Mouse (Mus musculus) kidney, embryonic 16.5 days (tissue): ENCODE measurements around the gene Gpr160. TPM values are rescaled to one million over a fixed set of nuclear protein-coding genes. Genes with fewer than 3 reads are reported as not detected.

Experiments
- ATAC-seq: fragments of 200-750 bp; cut with Nextera tagmentation; 2 replicates; pipeline ENCODE4 v1.8.0; 2017; ENCODE audit warnings: moderate TSS enrichment; ENCODE audit not compliant: low FRiP score, low TSS enrichment
- H3K27ac ChIP-seq: fragments of 300-500 bp; sonication (generic); 2 replicates; pipeline ENCODE4 v1.5.1; 2014; ENCODE audit warnings: low read length
- H3K27me3 ChIP-seq: fragments of 300-500 bp; sonication (generic); 2 replicates; pipeline ENCODE4 v1.6.1; 2014; ENCODE audit warnings: low read length, control low read depth, mixed read lengths; ENCODE audit not compliant: insufficient read depth
- H3K36me3 ChIP-seq: fragments of 300-500 bp; sonication (generic); 2 replicates; pipeline ENCODE4 v1.6.1; 2014; ENCODE audit warnings: low read length, control low read depth, mixed read lengths; ENCODE audit not compliant: insufficient read depth
- H3K4me1 ChIP-seq: fragments of 300-500 bp; sonication (generic); 2 replicates; pipeline ENCODE4 v1.6.1; 2014; ENCODE audit warnings: low read length, control low read depth, mixed read lengths; ENCODE audit not compliant: insufficient read depth
- H3K4me2 ChIP-seq: fragments of 300-500 bp; sonication (generic); replicated peaks from 2 replicates; pipeline ENCODE4 v1.6.1; 2014; ENCODE audit warnings: low read depth, low read length
- H3K4me3 ChIP-seq: fragments of 300-500 bp; sonication (generic); 2 replicates; pipeline ENCODE4 v1.5.1; 2014; ENCODE audit warnings: mild to moderate bottlenecking, low read length
- H3K9ac ChIP-seq: fragments of 300-500 bp; sonication (generic); replicated peaks from 2 replicates; pipeline ENCODE4 v1.6.1; 2014; ENCODE audit warnings: low read length
- H3K9me3 ChIP-seq: fragments of 300-500 bp; sonication (generic); 2 replicates; pipeline ENCODE4 v1.6.1; 2016; ENCODE audit warnings: low read length, control low read depth
- WGBS: fragments of 180-500 bp; shearing (Covaris S2); extraction: QIAGEN DNeasy Blood & Tissue Kit; methylation state at CpG from one replicate; pipeline ENCODE4 v1.1.7; 2014; 5-methylcytosine and 5-hydroxymethylcytosine counted together
- polyA plus RNA-seq: library from polyadenylated mRNA; unstranded; fragments of >200 nt; fragmentation: Nextera tagmentation; extraction: Ambion mirVana; gene quantifications from 2 replicates; pipeline ENCODE4 v1.2.1, GENCODE M21; 2015

Gene Gpr160
- polyA plus RNA-seq = 16.9 and 17.1 TPM in 2 replicates

- H3K9me3 ChIP-seq = no peaks in the 10 kb centered on the region
- no peaks in the 10 kb centered on the region for H3K36me3 ChIP-seq
- H3K4me3 ChIP-seq = peak within 1 kb of the TSS; percentile 73
Observed at GRCm38 (mm10) chr3:30855604-30856458, at the start of gene Gpr160. Gpr160 (plus strand) TSS chr3:30855950.

DNA sequence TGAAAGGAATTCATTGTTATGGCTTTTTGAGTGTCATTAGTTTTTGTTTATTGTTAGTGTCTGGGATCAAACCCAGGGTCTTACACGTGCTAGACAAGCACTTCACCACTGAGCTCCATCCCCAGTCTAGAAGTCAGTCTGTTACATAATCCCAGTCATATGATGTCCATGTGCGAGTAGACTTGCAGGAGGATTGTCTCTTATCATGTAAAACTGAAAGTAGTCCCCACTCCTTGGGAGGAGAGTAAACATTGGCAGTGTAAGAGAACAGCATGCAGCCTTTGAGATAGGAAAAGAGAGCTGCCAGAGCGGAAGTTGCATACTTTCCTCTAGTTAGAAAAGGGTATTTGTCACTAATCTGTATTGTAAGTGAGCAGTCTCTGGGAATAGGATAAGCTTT, 42.9 kb upstream of the Gpr160 start:
- Histone ChIP-seq H3K4me1 (no peaks in the 10 kb centered on the region), H3K4me2 (no peak overlapping the region), H3K4me3 (no peak overlapping the region), H3K27me3 (no peaks in the 10 kb centered on the region), H3K9me3 (no peaks in the 10 kb centered on the region), H3K9ac (no peak overlapping the region), H3K27ac (no peak overlapping the region), H3K36me3 (peaks cover 43% of the 10 kb centered on the region)
- ATAC-seq = no peak
- 75% methylated on average over 3 of the region's 3 CpGs for WGBS

More at GRCm38 (mm10) chr3:30855604-30856458, at the start of gene Gpr160:
- peak within 1 kb of the TSS; percentile 99 for H3K4me2 ChIP-seq
- peaks cover 10% of the 10 kb centered on the region; the same call in 1 of the 2 replicates for H3K27me3 ChIP-seq
- no peaks in the 10 kb centered on the region for H3K4me1 ChIP-seq
- H3K27ac ChIP-seq = peak within 1 kb of the TSS; percentile 85
- H3K9ac ChIP-seq = peak within 1 kb of the TSS; percentile 76
- peak; percentile 94 for ATAC-seq
- under 1% methylated on average over 73 of the region's 75 CpGs for WGBS

DNA sequence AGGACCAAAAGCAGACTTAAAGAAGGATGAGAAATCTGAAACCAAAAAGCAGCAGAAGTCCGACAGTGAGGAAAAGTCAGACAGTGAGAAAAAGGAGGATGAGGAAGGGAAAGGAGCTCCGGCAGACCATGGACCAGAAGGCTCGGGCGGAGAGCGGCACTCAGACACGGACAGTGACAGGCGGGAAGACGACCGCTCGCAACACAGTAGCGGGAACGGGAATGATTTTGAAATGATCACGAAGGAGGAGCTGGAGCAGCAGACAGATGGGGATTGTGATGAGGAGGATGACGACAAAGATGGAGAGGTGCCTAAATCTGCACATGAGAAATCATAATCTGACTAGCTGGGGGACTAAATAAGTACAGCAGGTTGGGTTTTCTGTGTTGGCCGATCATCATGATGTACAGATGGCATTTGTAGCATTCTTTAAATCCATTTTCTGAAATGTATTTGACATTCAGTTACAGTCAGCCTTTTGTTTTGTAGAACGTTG, 37.1 kb upstream of the Gpr160 start:
- 93% methylated on average over 16 of the region's 16 CpGs for WGBS

DNA sequence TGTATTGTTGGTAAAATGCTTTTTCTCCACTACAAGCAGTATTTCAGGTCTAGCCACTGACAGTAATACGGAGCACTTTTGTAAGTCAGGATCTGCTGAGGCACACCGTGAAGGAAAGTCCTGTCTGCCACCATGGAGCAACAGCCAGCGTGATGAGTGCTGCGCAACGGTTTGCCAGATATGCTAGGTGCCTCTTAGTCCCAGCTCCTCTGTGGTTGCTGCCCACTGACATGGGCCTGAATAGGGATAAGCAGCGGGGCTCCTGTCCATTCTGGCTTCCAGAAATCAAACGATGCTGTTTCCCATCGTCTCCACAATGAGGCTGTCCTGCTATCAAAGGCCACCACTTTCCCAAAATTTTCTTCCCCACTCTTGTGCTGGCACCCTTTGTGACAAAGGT, 33.6 kb upstream of the Gpr160 start:
- peaks cover 32% of the 10 kb centered on the region for H3K36me3 ChIP-seq
- H3K4me1 ChIP-seq = no peaks in the 10 kb centered on the region
- H3K27me3 ChIP-seq = no peaks in the 10 kb centered on the region
- no peaks in the 10 kb centered on the region for H3K9me3 ChIP-seq
- no peak for ATAC-seq
- H3K4me2 ChIP-seq = no peak overlapping the region
- WGBS = 90% methylated on average over 8 of the region's 8 CpGs
- H3K4me3 ChIP-seq = no peak overlapping the region
- H3K27ac ChIP-seq = no peak overlapping the region
- no peak overlapping the region for H3K9ac ChIP-seq

More for the DNA sequence above, 37.1 kb upstream of the Gpr160 start:
- no peak for ATAC-seq
- Histone ChIP-seq H3K27ac (no peak overlapping the region), H3K4me2 (no peak overlapping the region), H3K9me3 (no peaks in the 10 kb centered on the region), H3K4me3 (no peak overlapping the region), H3K9ac (no peak overlapping the region), H3K36me3 (peaks cover 46% of the 10 kb centered on the region), H3K27me3 (no peaks in the 10 kb centered on the region), H3K4me1 (no peaks in the 10 kb centered on the region)

DNA sequence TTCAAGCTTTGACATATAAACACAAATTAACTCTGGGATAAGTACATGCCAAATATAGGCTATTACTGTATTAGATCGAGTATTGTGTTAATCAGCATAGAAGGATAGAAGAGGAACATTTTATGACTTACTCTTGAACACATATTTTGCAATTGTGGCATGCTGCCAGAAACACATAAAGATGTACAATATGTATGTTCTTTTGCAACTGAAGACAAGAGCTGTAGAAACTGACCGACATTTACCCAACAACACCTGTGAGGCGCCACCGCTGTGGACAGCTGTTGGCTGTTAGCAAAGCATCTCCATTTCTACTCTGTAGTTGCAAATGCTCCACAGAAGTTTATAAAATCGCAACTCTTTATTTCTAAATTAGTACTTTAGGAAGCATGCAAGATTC, 29.7 kb upstream of the Gpr160 start:
- H3K9ac ChIP-seq = no peak overlapping the region

DNA sequence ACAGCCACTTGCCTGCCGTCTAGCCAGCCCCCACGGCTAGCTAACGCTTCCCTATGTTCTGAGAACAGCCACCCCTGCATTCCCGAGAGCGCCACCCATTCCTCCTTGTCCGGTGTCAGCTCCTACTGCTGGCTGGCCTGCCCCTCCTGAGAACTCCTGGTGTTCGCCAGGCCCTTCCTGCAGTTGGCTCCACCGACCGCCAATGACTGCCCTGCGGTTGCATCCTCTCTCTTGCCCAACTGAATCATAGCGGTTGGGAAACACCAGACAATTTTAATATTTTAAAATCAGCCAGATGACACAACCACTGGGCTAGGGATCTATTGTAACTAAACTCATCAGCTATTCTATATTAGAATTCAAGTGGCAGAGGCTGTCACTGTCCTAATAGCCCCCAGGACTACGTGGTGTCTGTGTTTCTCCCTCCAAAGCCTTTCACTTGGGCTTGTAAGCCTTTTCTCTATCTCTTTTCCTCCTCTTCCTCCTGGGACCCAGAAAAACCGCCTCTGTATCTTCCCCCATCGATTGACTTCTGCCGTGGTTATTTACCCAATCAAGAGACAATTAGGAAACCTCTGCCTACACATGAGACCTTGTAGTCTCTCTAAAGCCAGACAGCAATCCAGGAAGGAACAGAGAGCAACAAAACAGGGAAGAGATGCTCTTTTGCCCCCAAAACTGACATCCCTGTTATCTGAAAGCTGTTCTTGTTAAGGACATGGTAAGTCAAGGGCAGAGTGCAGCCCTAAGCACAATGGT, 23.7 kb upstream of the Gpr160 start:
- no peak overlapping the region for H3K4me3 ChIP-seq
- ATAC-seq = no peak
- H3K4me1 ChIP-seq = no peaks in the 10 kb centered on the region
- no peak overlapping the region for H3K4me2 ChIP-seq
- no peak overlapping the region for H3K27ac ChIP-seq
- H3K36me3 ChIP-seq = no peaks in the 10 kb centered on the region
- no peaks in the 10 kb centered on the region for H3K27me3 ChIP-seq
- H3K9me3 ChIP-seq = no peaks in the 10 kb centered on the region; the same call in 1 of the 2 replicates
- 82% methylated on average over 15 of the region's 15 CpGs for WGBS
- no peak overlapping the region for H3K9ac ChIP-seq

More for the DNA sequence above, 29.7 kb upstream of the Gpr160 start:
- Histone ChIP-seq H3K27ac (no peak overlapping the region), H3K27me3 (no peaks in the 10 kb centered on the region), H3K4me2 (no peak overlapping the region), H3K9me3 (no peaks in the 10 kb centered on the region; the same call in 1 of the 2 replicates), H3K4me3 (no peak overlapping the region), H3K4me1 (no peaks in the 10 kb centered on the region), H3K36me3 (0 out of 2 replicates have a peak, but pooled peaks cover 10% of the 10 kb centered on the region)
- ATAC-seq = no peak
- WGBS = 89% methylated on average over 5 of the region's 5 CpGs

DNA sequence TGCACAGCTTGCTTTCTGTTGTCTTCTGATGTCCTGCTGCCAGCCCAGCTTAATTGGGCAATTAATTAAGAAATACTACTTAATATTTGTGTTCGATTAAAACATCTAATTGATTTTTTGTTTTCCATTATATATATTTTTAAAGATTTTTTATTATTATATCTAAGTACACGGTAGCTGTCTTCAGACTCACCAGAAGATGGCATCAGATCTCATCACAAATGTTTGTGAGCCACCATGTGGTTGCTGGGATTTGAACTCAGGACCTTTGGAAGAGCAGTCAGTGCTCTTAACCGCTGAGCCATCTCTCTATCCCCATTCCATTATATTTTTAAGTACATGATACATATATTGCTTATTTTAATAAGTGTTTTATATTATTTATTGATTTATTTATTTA, 22.5 kb upstream of the Gpr160 start:
- Histone ChIP-seq H3K4me2 (no peak overlapping the region), H3K36me3 (no peaks in the 10 kb centered on the region), H3K4me3 (no peak overlapping the region), H3K9me3 (no peaks in the 10 kb centered on the region; the same call in 1 of the 2 replicates), H3K4me1 (no peaks in the 10 kb centered on the region), H3K27me3 (no peaks in the 10 kb centered on the region), H3K27ac (no peak overlapping the region), H3K9ac (no peak overlapping the region)
- no peak for ATAC-seq
- WGBS = 82% methylated on average over 3 of the region's 3 CpGs

GRCm38 (mm10) chr3:30845755-30846154, 10.0 kb upstream of the Gpr160 start:
- Histone ChIP-seq H3K9me3 (no peaks in the 10 kb centered on the region), H3K36me3 (no peaks in the 10 kb centered on the region), H3K4me3 (no peak overlapping the region), H3K4me2 (no peak overlapping the region), H3K4me1 (no peaks in the 10 kb centered on the region), H3K27ac (no peak overlapping the region), H3K27me3 (no peaks in the 10 kb centered on the region), H3K9ac (no peak overlapping the region)
- no peak for ATAC-seq
- WGBS = 64% methylated on average over 2 of the region's 2 CpGs

DNA sequence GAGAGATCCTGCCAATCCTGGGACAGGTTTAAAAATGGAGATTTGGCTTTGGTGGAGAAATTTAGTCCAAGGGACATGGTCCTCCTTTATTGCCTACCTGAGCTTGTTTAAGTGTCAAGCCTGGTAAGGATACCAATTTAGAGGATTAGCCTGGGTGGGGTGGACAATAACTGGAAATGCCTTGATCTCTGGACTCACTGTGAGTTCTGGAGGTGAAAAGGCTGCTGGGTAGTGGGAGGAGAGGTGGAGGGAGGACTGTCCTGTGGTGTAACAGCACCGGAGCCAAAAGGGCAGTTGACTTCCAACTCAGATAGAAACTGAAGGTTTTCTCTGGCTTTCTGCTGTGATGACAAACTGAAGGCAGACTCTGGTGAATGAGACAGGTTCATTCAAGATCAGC, 8.3 kb upstream of the Gpr160 start:
- Histone ChIP-seq H3K9ac (no peak overlapping the region), H3K27ac (no peak overlapping the region), H3K4me1 (no peaks in the 10 kb centered on the region), H3K4me3 (no peak overlapping the region), H3K9me3 (no peaks in the 10 kb centered on the region), H3K36me3 (no peaks in the 10 kb centered on the region), H3K4me2 (no peak overlapping the region), H3K27me3 (no peaks in the 10 kb centered on the region)
- ATAC-seq = no peak
- WGBS = 53% methylated on average over 1 of the region's 1 CpGs
